Mouse (Mus musculus) hindbrain, embryonic 16.5 days (tissue): ENCODE measurements around the gene Kif3a. TPM values are rescaled to one million over a fixed set of nuclear protein-coding genes. Genes with fewer than 3 reads are reported as not detected.

Source experiments
- ATAC-seq: fragments of 200-750 bp; cut with Nextera tagmentation; 2 replicates; pipeline ENCODE4 v1.8.0; 2017; ENCODE audit warnings: moderate TSS enrichment, moderate library complexity
- H3K27ac ChIP-seq: fragments of 300-500 bp; sonication (generic); 2 replicates; pipeline ENCODE4 v1.5.1; 2014; ENCODE audit warnings: low read depth, mild to moderate bottlenecking, control low read depth, low read length, moderate library complexity
- H3K27me3 ChIP-seq: fragments of 300-500 bp; sonication (generic); replicated peaks from 2 replicates; pipeline ENCODE4 v1.6.1; 2014; ENCODE audit warnings: low read length; ENCODE audit not compliant: control insufficient read depth, insufficient read depth
- H3K36me3 ChIP-seq: fragments of 300-500 bp; sonication (generic); 2 replicates; pipeline ENCODE4 v1.6.1; 2014; ENCODE audit warnings: mild to moderate bottlenecking, low read length, moderate library complexity, mixed read lengths; ENCODE audit not compliant: control insufficient read depth, insufficient read depth
- H3K4me1 ChIP-seq: fragments of 300-500 bp; sonication (generic); 2 replicates; pipeline ENCODE4 v1.6.1; 2014; ENCODE audit warnings: low read depth, low read length; ENCODE audit not compliant: control insufficient read depth, insufficient read depth
- H3K4me2 ChIP-seq: fragments of 300-500 bp; sonication (generic); 2 replicates; pipeline ENCODE4 v1.6.1; 2014; ENCODE audit warnings: mild to moderate bottlenecking, low read length, control low read depth, moderate library complexity
- H3K4me3 ChIP-seq: fragments of 300-500 bp; sonication (generic); 2 replicates; pipeline ENCODE4 v1.5.1; 2014; ENCODE audit warnings: mild to moderate bottlenecking, low read length, control low read depth, moderate library complexity
- H3K9ac ChIP-seq: fragments of 300-500 bp; sonication (generic); 2 replicates; pipeline ENCODE4 v1.6.1; 2014; ENCODE audit warnings: low read depth, mild to moderate bottlenecking, control low read depth, low read length, moderate library complexity
- H3K9me3 ChIP-seq: fragments of 300-500 bp; sonication (generic); 2 replicates; pipeline ENCODE4 v1.6.1; 2014; ENCODE audit warnings: mild to moderate bottlenecking, low read length, moderate library complexity; ENCODE audit not compliant: control insufficient read depth
- WGBS: fragments of 180-500 bp; shearing (Covaris S2); extraction: QIAGEN DNeasy Blood & Tissue Kit; methylation state at CpG from one replicate; pipeline ENCODE4 v1.1.7; 2014; 5-methylcytosine and 5-hydroxymethylcytosine counted together
- polyA plus RNA-seq: library from polyadenylated mRNA; unstranded; fragments of >200 nt; fragmentation: Nextera tagmentation; extraction: Ambion mirVana; gene quantifications from 2 replicates; pipeline ENCODE4 v1.2.1, GENCODE M21; 2015

Kif3a gene
- polyA plus RNA-seq, 1 experiment from 2014 or later, result 352 TPM

- no peak overlapping the region for H3K4me3 ChIP-seq
- no peak for ATAC-seq
- H3K4me1 ChIP-seq, result no peaks in the 10 kb centered on the region
- H3K27ac ChIP-seq, result no peak overlapping the region
- WGBS, result 54% methylated on average over 4 of the region's 4 CpGs
- H3K36me3 ChIP-seq, result no peaks in the 10 kb centered on the region
- no peaks in the 10 kb centered on the region for H3K9me3 ChIP-seq
- no peak overlapping the region for H3K4me2 ChIP-seq
- H3K27me3 ChIP-seq, result no peaks in the 10 kb centered on the region
- H3K9ac ChIP-seq, result no peak overlapping the region
Observed at GRCm38 (mm10) chr11:53617562-53618109, 50.5 kb downstream of the Kif3a start.

GRCm38 (mm10) chr11:53618619-53619198 lies 51.5 kb downstream of the Kif3a start, which contains the start of gene Il4:
Gene Il4 (minus strand): TSS chr11:53618669.
- Histone ChIP-seq H3K9me3 (no peaks in the 10 kb centered on the region), H3K27me3 (no peaks in the 10 kb centered on the region), H3K4me1 (no peaks in the 10 kb centered on the region), H3K4me2 (no peak within 1 kb of the TSS), H3K9ac (no peak within 1 kb of the TSS), H3K36me3 (no peaks in the 10 kb centered on the region), H3K4me3 (no peak within 1 kb of the TSS), H3K27ac (no peak within 1 kb of the TSS)
- 90% methylated on average over 7 of the region's 7 CpGs for WGBS
- no peak for ATAC-seq

GRCm38 (mm10) chr11:53619428-53619827 lies 52.2 kb downstream of the Kif3a start:
- H3K27me3 ChIP-seq, result no peaks in the 10 kb centered on the region
- no peaks in the 10 kb centered on the region for H3K9me3 ChIP-seq
- H3K4me2 ChIP-seq, result no peak overlapping the region
- H3K36me3 ChIP-seq, result no peaks in the 10 kb centered on the region
- no peak overlapping the region for H3K9ac ChIP-seq
- no peaks in the 10 kb centered on the region for H3K4me1 ChIP-seq
- 72% methylated on average over 6 of the region's 6 CpGs for WGBS
- no peak overlapping the region for H3K4me3 ChIP-seq
- no peak overlapping the region for H3K27ac ChIP-seq
- no peak for ATAC-seq

GRCm38 (mm10) chr11:53620094-53620493 lies 52.9 kb downstream of the Kif3a start:
- no peak overlapping the region for H3K4me2 ChIP-seq
- H3K36me3 ChIP-seq, result no peaks in the 10 kb centered on the region
- no peak overlapping the region for H3K4me3 ChIP-seq
- H3K9ac ChIP-seq, result no peak overlapping the region
- WGBS, result 88% methylated on average over 4 of the region's 4 CpGs
- no peaks in the 10 kb centered on the region for H3K9me3 ChIP-seq
- no peak for ATAC-seq
- H3K27me3 ChIP-seq, result no peaks in the 10 kb centered on the region
- H3K27ac ChIP-seq, result no peak overlapping the region
- no peaks in the 10 kb centered on the region for H3K4me1 ChIP-seq

GRCm38 (mm10) chr11:53621582-53622439 lies 54.6 kb downstream of the Kif3a start:
- no peak for ATAC-seq
- Histone ChIP-seq H3K4me1 (no peaks in the 10 kb centered on the region), H3K9me3 (no peaks in the 10 kb centered on the region), H3K4me3 (no peak overlapping the region), H3K27me3 (no peaks in the 10 kb centered on the region), H3K9ac (no peak overlapping the region), H3K36me3 (no peaks in the 10 kb centered on the region), H3K27ac (no peak overlapping the region), H3K4me2 (no peak overlapping the region)
- WGBS, result 92% methylated on average over 11 of the region's 11 CpGs

- no peaks in the 10 kb centered on the region for H3K9me3 ChIP-seq
- no peaks in the 10 kb centered on the region for H3K4me1 ChIP-seq
- H3K9ac ChIP-seq, result no peak overlapping the region
- ATAC-seq, result no peak
- 80% methylated on average over 6 of the region's 6 CpGs for WGBS
- no peaks in the 10 kb centered on the region for H3K36me3 ChIP-seq
- H3K27me3 ChIP-seq, result no peaks in the 10 kb centered on the region
- no peak overlapping the region for H3K27ac ChIP-seq
- H3K4me3 ChIP-seq, result no peak overlapping the region
- no peak overlapping the region for H3K4me2 ChIP-seq
Observed at GRCm38 (mm10) chr11:53622440-53622806, 55.2 kb downstream of the Kif3a start.

GRCm38 (mm10) chr11:53623573-53623972 lies 56.4 kb downstream of the Kif3a start:
- Histone ChIP-seq H3K27ac (no peak overlapping the region), H3K27me3 (no peaks in the 10 kb centered on the region), H3K4me1 (no peaks in the 10 kb centered on the region), H3K9ac (no peak overlapping the region), H3K9me3 (no peaks in the 10 kb centered on the region), H3K36me3 (no peaks in the 10 kb centered on the region), H3K4me2 (no peak overlapping the region), H3K4me3 (no peak overlapping the region)
- 96% methylated on average over 9 of the region's 9 CpGs for WGBS
- no peak for ATAC-seq

- Histone ChIP-seq H3K27ac (no peak overlapping the region), H3K4me3 (no peak overlapping the region), H3K9ac (no peak overlapping the region), H3K4me1 (no peaks in the 10 kb centered on the region), H3K27me3 (no peaks in the 10 kb centered on the region), H3K9me3 (no peaks in the 10 kb centered on the region), H3K4me2 (no peak overlapping the region), H3K36me3 (no peaks in the 10 kb centered on the region)
- no peak for ATAC-seq
- WGBS, result 96% methylated on average over 2 of the region's 2 CpGs
Observed at GRCm38 (mm10) chr11:53624124-53624523, 56.9 kb downstream of the Kif3a start.

GRCm38 (mm10) chr11:53626802-53627373 lies 59.7 kb downstream of the Kif3a start:
- H3K4me3 ChIP-seq, result no peak overlapping the region

More at GRCm38 (mm10) chr11:53626802-53627373, 59.7 kb downstream of the Kif3a start:
- WGBS, result 74% methylated on average over 17 of the region's 17 CpGs
- Histone ChIP-seq H3K4me2 (no peak overlapping the region), H3K36me3 (no peaks in the 10 kb centered on the region), H3K27ac (no peak overlapping the region), H3K27me3 (no peaks in the 10 kb centered on the region), H3K4me1 (no peaks in the 10 kb centered on the region), H3K9me3 (no peaks in the 10 kb centered on the region), H3K9ac (no peak overlapping the region)
- ATAC-seq, result no peak
